Mouse (Mus musculus) midbrain, embryonic 12.5 days (tissue): ENCODE results near the gene Xrcc4. TPM values are rescaled to one million over a fixed set of nuclear protein-coding genes. Genes with fewer than 3 reads are reported as not detected.

ENCODE experiments used
- ATAC-seq: fragments of 200-750 bp; cut with Nextera tagmentation; 2 replicates; pipeline ENCODE4 v1.8.0; 2017; ENCODE audit warnings: low read depth, moderate TSS enrichment, moderate library complexity; ENCODE audit not compliant: low FRiP score
- H3K27ac ChIP-seq: fragments of 300-500 bp; sonication (generic); replicated peaks from 2 replicates; pipeline ENCODE4 v1.5.1; 2016; ENCODE audit warnings: mild to moderate bottlenecking
- H3K27me3 ChIP-seq: fragments of 300-500 bp; sonication (generic); 2 replicates; pipeline ENCODE4 v1.6.1; 2016; ENCODE audit warnings: mild to moderate bottlenecking
- H3K36me3 ChIP-seq: fragments of 300-500 bp; sonication (generic); 2 replicates; pipeline ENCODE4 v1.6.1; 2016
- H3K4me1 ChIP-seq: fragments of 300-500 bp; sonication (generic); 2 replicates; pipeline ENCODE4 v1.6.1; 2016
- H3K4me2 ChIP-seq: fragments of 300-500 bp; sonication (generic); replicated peaks from 2 replicates; pipeline ENCODE4 v1.6.1; 2016; ENCODE audit warnings: mild to moderate bottlenecking, moderate library complexity
- H3K4me3 ChIP-seq: fragments of 300-500 bp; sonication (generic); 2 replicates; pipeline ENCODE4 v1.5.1; 2016; ENCODE audit warnings: mild to moderate bottlenecking
- H3K9ac ChIP-seq: fragments of 300-500 bp; sonication (generic); replicated peaks from 2 replicates; pipeline ENCODE4 v1.6.1; 2016; ENCODE audit warnings: mild to moderate bottlenecking, moderate library complexity
- H3K9me3 ChIP-seq: fragments of 300-500 bp; sonication (generic); 2 replicates; pipeline ENCODE4 v1.6.1; 2016; ENCODE audit warnings: mild to moderate bottlenecking
- WGBS: fragments of 180-500 bp; shearing (Covaris S2); methylation state at CpG from one replicate; pipeline ENCODE4 v1.1.7; 2016; 5-methylcytosine and 5-hydroxymethylcytosine counted together
- polyA plus RNA-seq: library from polyadenylated mRNA; unstranded; fragments of >200 nt; fragmentation: Nextera tagmentation; extraction: Ambion mirVana; gene quantifications from 2 replicates; pipeline ENCODE4 v1.2.1, GENCODE M21; 2016

The Xrcc4 gene
- polyA plus RNA-seq, 1 experiment from 2014 or later = 11.9 TPM

DNA sequence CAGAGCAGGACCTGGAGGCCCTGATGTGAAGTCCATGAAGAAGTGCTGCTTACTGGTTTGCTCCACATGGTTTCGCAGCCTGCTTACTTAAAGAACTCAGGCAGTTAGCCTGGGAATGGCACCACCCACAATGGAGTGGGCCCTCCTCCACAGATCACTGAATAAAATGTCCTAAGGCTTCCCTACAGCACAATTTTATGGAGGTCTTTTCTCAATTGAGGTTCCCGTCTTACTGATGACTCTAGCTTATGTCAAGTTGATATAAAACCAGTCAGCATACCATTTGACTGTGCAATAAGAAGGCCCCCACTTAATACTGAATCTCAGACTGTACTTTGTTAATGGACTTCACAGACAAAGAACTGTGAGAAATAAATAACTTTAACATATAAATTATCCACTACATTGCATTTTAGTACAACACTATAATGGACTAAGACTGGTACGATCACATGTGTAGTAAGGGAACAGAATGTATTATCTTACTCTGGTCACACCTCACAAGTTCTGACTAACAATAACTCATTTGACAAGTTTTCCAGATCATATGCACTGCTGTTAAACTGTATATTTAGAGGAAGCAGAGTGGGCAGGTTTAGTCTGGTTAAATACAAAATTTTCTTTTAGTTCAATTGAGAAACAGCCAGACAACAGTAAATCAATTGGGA is 170.5 kb downstream of the Xrcc4 start:
- ATAC-seq = no peak
- Histone ChIP-seq H3K4me3 (no peak overlapping the region), H3K27ac (no peak overlapping the region), H3K9me3 (no peaks in the 10 kb centered on the region), H3K9ac (no peak overlapping the region), H3K36me3 (no peaks in the 10 kb centered on the region), H3K4me1 (no peaks in the 10 kb centered on the region), H3K27me3 (no peaks in the 10 kb centered on the region), H3K4me2 (no peak overlapping the region)
- 87% methylated on average over 3 of the region's 3 CpGs for WGBS

DNA sequence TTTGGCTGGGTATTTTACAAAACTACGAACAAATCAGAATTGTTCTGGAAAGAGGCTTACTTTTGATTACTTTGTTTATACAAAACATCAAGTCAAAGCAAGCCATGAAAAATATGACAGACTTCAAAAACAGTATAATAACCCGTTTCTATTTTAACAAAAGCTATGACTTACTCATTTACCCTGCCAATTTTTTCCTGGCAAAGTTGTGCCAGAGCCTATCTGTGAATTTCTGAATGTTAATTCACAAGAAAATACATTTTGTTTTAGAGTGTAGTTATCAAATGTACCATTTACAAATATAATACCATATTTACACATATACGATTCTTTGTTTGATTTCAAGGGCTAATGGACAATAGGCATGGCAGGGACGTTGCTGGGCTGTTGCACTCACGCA is 175.1 kb downstream of the Xrcc4 start:
- no peak overlapping the region for H3K9ac ChIP-seq
- H3K27ac ChIP-seq = no peak overlapping the region
- 92% methylated on average over 5 of the region's 5 CpGs for WGBS
- no peaks in the 10 kb centered on the region for H3K4me1 ChIP-seq
- H3K4me3 ChIP-seq = no peak overlapping the region
- no peaks in the 10 kb centered on the region for H3K9me3 ChIP-seq
- no peaks in the 10 kb centered on the region for H3K27me3 ChIP-seq
- ATAC-seq = no peak
- no peaks in the 10 kb centered on the region for H3K36me3 ChIP-seq
- no peak overlapping the region for H3K4me2 ChIP-seq

DNA sequence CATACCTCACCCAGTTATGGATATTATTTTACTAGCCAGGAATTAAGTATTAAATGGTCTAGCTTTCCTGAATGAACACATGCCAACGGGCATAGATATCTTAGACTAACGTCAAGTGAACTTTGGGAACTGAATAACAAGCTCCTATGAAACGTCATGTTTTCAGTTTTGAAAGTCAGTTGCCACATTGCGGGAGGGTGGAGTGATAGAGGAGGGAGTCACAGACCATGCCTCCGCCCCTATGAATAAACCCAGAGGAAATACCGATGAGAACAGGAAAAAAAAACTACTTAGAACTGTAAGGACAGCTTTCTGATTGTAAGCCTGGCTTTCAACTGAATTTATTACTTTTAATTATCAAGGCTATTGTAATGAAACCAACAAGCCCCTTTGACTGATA is 175.5 kb downstream of the Xrcc4 start:
- H3K9me3 ChIP-seq = no peaks in the 10 kb centered on the region
- H3K4me2 ChIP-seq = no peak overlapping the region
- no peak overlapping the region for H3K4me3 ChIP-seq
- H3K27ac ChIP-seq = no peak overlapping the region
- no peaks in the 10 kb centered on the region for H3K36me3 ChIP-seq
- no peak overlapping the region for H3K9ac ChIP-seq
- ATAC-seq = no peak
- WGBS = 87% methylated on average over 6 of the region's 6 CpGs
- no peaks in the 10 kb centered on the region for H3K27me3 ChIP-seq
- H3K4me1 ChIP-seq = no peaks in the 10 kb centered on the region

DNA sequence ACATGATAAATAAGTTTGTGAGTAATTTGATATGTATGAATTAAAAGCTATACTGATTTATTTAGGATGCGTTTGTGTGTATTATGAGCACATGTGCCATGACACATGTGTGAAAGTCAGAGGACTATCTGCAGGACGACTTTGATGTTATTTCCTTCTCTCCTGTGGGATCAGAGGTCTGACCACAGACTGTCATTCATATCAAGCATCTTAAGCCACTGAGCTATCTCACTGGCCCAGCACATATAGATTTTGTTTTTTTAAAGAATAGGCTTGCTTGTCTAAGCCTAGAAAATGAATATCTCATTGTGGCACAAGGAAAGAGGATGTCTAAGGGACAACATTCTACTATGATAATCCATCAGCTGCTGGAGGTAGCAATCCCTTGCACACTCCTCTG is 183.3 kb downstream of the Xrcc4 start:
- no peaks in the 10 kb centered on the region for H3K36me3 ChIP-seq
- H3K4me2 ChIP-seq = no peak overlapping the region
- H3K9me3 ChIP-seq = no peaks in the 10 kb centered on the region
- H3K27me3 ChIP-seq = no peaks in the 10 kb centered on the region
- H3K9ac ChIP-seq = no peak overlapping the region
- no peak for ATAC-seq
- H3K4me3 ChIP-seq = no peak overlapping the region
- no peaks in the 10 kb centered on the region for H3K4me1 ChIP-seq
- no peak overlapping the region for H3K27ac ChIP-seq
- WGBS = 74% methylated on average over 2 of the region's 2 CpGs

DNA sequence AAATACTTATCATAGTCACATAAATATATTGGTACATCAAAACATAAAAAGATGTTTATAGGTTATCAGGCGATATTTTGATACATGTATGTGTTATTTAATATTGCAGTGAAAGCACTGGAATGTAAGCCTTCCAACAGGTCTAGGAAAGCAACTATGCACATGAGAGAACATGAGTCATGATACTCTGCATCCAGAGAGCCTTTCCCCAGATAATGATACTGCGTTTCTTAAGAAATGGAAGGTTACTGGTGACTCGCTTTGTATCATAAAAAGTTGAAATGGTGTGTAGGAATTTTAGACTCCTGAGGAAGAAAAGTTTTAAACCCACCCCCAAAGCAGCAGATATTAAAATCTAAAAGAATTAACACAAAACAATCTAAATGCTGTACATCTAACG is 190.3 kb downstream of the Xrcc4 start:
- Histone ChIP-seq H3K27me3 (no peaks in the 10 kb centered on the region), H3K36me3 (no peaks in the 10 kb centered on the region), H3K4me3 (no peak overlapping the region), H3K4me1 (no peaks in the 10 kb centered on the region), H3K27ac (no peak overlapping the region), H3K9me3 (no peaks in the 10 kb centered on the region), H3K9ac (no peak overlapping the region), H3K4me2 (no peak overlapping the region)
- WGBS = 91% methylated on average over 4 of the region's 4 CpGs
- no peak for ATAC-seq

DNA sequence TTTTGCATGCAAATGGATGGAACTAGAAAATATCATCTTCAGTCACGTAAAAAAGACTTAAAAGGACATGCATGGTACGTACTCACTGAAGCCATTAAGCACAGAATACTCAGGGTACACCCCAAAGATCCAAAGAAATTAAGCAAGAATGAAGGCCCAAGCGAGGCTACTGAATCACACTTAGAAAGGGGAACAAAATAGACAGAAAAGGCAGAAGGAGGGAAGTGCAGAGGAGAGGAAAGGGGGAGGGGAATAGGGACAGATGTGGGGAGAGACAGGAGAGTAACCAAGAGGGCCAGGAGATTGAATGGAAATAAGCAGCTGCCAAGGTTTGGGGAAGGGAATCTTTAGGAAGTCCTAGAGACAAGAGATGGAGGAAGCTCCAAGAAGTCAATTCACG is 197.3 kb downstream of the Xrcc4 start:
- H3K4me2 ChIP-seq = no peak overlapping the region
- no peaks in the 10 kb centered on the region for H3K9me3 ChIP-seq
- H3K4me1 ChIP-seq = peaks cover 4% of the 10 kb centered on the region; the same call in 1 of the 2 replicates
- H3K27ac ChIP-seq = no peak overlapping the region
- no peak for ATAC-seq
- no peak overlapping the region for H3K9ac ChIP-seq
- no peaks in the 10 kb centered on the region for H3K27me3 ChIP-seq
- 93% methylated on average over 4 of the region's 4 CpGs for WGBS
- H3K36me3 ChIP-seq = no peaks in the 10 kb centered on the region
- no peak overlapping the region for H3K4me3 ChIP-seq

DNA sequence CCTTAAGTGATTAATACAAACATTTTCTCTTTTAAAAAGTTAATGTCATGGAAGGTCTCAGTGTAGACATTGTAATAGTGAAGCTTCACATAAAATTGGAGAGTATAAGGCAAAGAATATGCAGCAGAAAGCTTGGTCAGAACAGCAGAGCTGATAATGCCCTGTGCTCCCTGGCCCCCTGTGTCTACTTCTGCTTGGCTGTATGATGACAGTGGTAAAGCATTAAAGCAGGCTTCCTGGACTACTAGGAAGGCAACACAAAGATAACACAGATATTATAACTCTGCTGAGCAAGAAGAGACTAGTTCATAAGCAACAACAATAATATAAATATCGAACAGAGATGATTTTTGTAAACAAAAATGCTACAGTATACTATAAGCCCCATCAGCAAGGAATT is 199.2 kb downstream of the Xrcc4 start:
- peaks cover 4% of the 10 kb centered on the region; the same call in 1 of the 2 replicates for H3K4me1 ChIP-seq
- no peak overlapping the region for H3K4me2 ChIP-seq
- H3K9ac ChIP-seq = no peak overlapping the region
- no peaks in the 10 kb centered on the region for H3K9me3 ChIP-seq
- ATAC-seq = no peak
- no peaks in the 10 kb centered on the region for H3K36me3 ChIP-seq
- H3K4me3 ChIP-seq = no peak overlapping the region
- 87% methylated on average over 1 of the region's 1 CpGs for WGBS
- H3K27ac ChIP-seq = no peak overlapping the region
- no peaks in the 10 kb centered on the region for H3K27me3 ChIP-seq

DNA sequence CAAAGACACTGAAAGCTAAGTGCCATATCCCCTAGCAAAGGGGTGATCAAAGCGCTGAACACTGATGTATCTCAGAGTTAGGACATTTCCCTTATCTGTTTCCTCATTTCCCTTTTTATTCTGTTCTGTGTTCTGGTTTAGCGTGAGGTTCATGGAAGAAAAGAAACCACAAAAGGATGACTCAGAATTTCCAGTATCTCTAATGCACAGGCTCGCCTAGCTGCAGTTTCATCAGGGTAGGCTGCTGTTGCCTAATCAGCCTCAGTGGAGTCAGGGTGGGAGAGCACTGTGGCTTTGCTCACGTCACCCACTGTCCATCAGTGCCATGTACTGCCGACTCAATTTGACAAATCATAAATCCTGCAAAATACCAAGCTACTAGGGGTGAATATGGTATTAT is 200.3 kb downstream of the Xrcc4 start:
- H3K27me3 ChIP-seq = no peaks in the 10 kb centered on the region
- no peaks in the 10 kb centered on the region for H3K9me3 ChIP-seq
- ATAC-seq = no peak
- no peak overlapping the region for H3K27ac ChIP-seq
- H3K4me3 ChIP-seq = no peak overlapping the region
- peaks cover 4% of the 10 kb centered on the region; the same call in 1 of the 2 replicates for H3K4me1 ChIP-seq
- 71% methylated on average over 5 of the region's 5 CpGs for WGBS
- H3K9ac ChIP-seq = no peak overlapping the region
- no peaks in the 10 kb centered on the region for H3K36me3 ChIP-seq
- no peak overlapping the region for H3K4me2 ChIP-seq

DNA sequence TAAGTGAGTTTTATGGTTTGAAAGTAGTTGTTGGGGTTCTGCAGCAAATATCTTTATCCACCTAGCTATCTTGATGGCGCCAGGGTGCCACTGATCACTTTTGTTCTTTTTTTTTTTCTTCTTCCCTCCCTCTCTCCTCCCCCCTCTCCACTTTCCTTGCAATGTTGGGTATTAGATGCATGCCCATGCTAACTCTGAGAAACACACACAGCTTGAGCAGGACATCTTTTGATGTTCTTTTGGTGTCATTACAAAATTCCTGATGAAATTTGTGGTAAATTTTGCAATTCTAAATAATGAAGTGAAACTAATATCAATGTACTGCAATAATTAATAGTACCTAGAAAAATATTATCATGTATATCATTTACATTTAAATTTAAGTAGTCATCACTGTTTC is 205.9 kb downstream of the Xrcc4 start:
- Histone ChIP-seq H3K4me3 (no peak overlapping the region), H3K9me3 (no peaks in the 10 kb centered on the region), H3K4me2 (no peak overlapping the region), H3K36me3 (no peaks in the 10 kb centered on the region), H3K4me1 (peaks cover 5% of the 10 kb centered on the region; the same call in 1 of the 2 replicates), H3K27ac (no peak overlapping the region), H3K9ac (no peak overlapping the region), H3K27me3 (no peaks in the 10 kb centered on the region)
- no peak for ATAC-seq
- WGBS = 83% methylated on average over 1 of the region's 1 CpGs

DNA sequence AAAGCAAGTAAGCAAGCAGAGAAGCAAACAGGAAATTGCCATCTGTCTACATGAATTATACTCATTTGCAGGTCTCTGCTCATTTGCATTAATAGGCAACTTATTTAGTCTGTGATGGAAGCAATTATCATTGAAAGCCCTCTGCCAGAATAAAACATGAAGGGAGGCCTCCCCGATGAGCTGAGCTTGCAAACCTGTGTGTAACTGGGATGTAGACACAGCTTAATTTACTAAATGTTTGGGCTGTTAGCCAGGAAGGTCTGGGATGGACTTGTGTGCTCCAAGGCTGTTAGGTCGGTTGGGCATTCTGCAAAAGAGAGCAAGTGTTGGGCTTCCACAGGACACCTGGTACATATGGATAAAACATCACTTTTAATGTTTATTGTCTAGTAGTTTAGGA is 208.1 kb downstream of the Xrcc4 start:
- no peaks in the 10 kb centered on the region for H3K36me3 ChIP-seq
- ATAC-seq = no peak
- no peak overlapping the region for H3K9ac ChIP-seq
- WGBS = 60% methylated on average over 2 of the region's 2 CpGs
- no peak overlapping the region for H3K27ac ChIP-seq
- H3K9me3 ChIP-seq = no peaks in the 10 kb centered on the region
- no peak overlapping the region for H3K4me3 ChIP-seq
- peaks cover 5% of the 10 kb centered on the region; the same call in 1 of the 2 replicates for H3K4me1 ChIP-seq
- H3K4me2 ChIP-seq = no peak overlapping the region
- no peaks in the 10 kb centered on the region for H3K27me3 ChIP-seq

DNA sequence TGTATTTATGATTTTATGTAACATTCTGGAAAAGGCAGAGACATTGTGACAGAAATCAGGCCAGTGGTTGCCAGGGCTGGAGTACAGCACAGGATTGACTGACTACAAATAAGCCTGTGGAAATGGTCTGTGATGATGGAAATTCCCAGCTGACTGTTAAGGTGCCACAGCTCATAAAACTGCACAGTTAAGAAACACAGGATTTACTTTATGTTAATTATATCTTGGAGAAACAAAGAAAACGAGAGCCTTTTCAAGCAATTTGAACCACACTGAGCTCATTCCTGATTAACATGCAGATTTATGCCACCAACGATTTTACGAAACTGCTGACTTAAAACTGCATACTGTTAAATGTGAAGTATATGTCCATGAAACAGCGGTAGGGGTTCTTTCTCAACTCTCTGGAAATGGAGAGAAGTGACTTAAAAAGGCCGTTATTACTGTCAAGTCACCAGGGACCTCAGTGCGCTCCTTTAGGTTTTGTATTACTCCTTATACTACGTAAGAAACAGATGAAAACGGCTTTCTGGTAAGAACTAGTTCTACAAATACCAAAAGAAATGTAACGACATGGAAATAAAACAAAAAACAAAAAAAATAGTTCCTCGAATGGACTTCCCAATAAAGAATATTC is 210.5 kb downstream of the Xrcc4 start:
- Histone ChIP-seq H3K27ac (0 out of 2 replicates have a peak overlapping the region, but pooled peaks have one; percentile 15), H3K4me2 (no peak overlapping the region)
- WGBS = 80% methylated on average over 10 of the region's 10 CpGs

DNA sequence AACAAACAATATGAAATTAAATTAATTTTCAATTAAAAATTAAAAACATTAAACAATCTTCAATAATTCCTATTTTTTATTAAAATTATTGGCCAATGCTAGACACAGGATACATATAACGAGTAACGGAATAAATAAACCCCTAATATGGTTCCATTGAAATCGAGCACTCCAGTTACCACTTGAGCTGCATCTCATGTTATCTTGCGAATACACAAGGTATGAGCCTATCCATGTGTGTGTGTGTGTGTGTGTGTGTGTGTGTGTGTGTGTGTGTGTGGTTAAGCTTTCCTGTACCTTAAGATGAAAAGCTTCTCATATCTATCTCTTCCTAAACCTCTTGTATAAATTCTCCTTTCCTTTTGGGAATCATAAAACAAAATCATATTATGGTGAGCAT is 213.9 kb downstream of the Xrcc4 start:
- no peak overlapping the region for H3K27ac ChIP-seq
- no peak overlapping the region for H3K4me2 ChIP-seq
- ATAC-seq = no peak
- H3K9ac ChIP-seq = no peak overlapping the region
- H3K4me1 ChIP-seq = peaks cover 5% of the 10 kb centered on the region; the same call in 1 of the 2 replicates
- H3K4me3 ChIP-seq = no peak overlapping the region
- WGBS = 93% methylated on average over 4 of the region's 4 CpGs
- no peaks in the 10 kb centered on the region for H3K36me3 ChIP-seq
- no peaks in the 10 kb centered on the region for H3K27me3 ChIP-seq
- H3K9me3 ChIP-seq = no peaks in the 10 kb centered on the region

More for the DNA sequence above, 210.5 kb downstream of the Xrcc4 start:
- Histone ChIP-seq H3K4me1 (peaks cover 5% of the 10 kb centered on the region; the same call in 1 of the 2 replicates), H3K9ac (no peak overlapping the region), H3K4me3 (no peak overlapping the region), H3K27me3 (no peaks in the 10 kb centered on the region), H3K36me3 (no peaks in the 10 kb centered on the region), H3K9me3 (no peaks in the 10 kb centered on the region)
- ATAC-seq = peak; percentile 47; the same call in 1 of the 2 replicates
